Mouse (Mus musculus): ENCODE measurements around the gene D630045J12Rik. TPM values are rescaled to one million over a fixed set of nuclear protein-coding genes. Genes with fewer than 3 reads are reported as not detected.

The D630045J12Rik gene
- polyA plus RNA-seq, 1 experiment from 2014 or later: 6.2 TPM

DNA sequence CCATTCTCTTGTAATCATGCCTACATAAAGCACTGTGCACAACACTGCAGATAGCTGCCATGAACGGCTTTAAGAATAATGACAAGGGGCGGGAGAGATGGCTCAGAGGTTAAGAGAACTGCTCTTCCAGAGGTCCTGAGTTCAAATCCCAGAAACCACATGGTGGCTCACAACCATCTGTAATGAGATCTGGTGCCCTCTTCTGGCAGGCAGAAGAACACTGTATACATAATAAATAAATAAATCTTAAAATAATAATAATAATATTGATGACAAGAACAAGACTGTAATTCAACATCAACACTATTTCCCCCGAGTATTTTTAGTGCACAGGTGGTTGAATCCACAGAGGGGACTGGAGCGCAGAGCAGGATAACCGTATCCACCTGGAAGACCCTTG, 97.6 kb downstream of the D630045J12Rik start:
- Histone ChIP-seq H3K27me3 (no peaks in the 10 kb centered on the region), H3K9ac (no peak overlapping the region), H3K4me3 (replicated peaks) (no peak overlapping the region), H3K9me3 (replicated peaks) (no peaks in the 10 kb centered on the region), H3K36me3 (0 out of 2 replicates have a peak, but pooled peaks cover 14% of the 10 kb centered on the region), H3K27ac (replicated peaks) (no peak overlapping the region), H3K4me1 (peaks cover 7% of the 10 kb centered on the region; the same call in 1 of the 2 replicates), H3K4me2 (replicated peaks) (no peak overlapping the region)
- 90% methylated on average over 5 of the region's 5 CpGs for WGBS
- no peak for ATAC-seq (ENCODE audit: insufficient number of reproducible peaks, low FRiP score, low TSS enrichment, low read depth)

- Histone ChIP-seq H3K9me3 (replicated peaks) (no peaks in the 10 kb centered on the region), H3K4me1 (no peaks in the 10 kb centered on the region), H3K27ac (replicated peaks) (no peak overlapping the region), H3K4me2 (replicated peaks) (no peak overlapping the region), H3K9ac (no peak overlapping the region), H3K27me3 (no peaks in the 10 kb centered on the region), H3K36me3 (peaks cover 21% of the 10 kb centered on the region; the same call in 1 of the 2 replicates), H3K4me3 (replicated peaks) (no peak overlapping the region)
- 86% methylated on average over 11 of the region's 11 CpGs for WGBS
- no peak for ATAC-seq (ENCODE audit: insufficient number of reproducible peaks, low FRiP score, low TSS enrichment, low read depth)
Observed at GRCm38 (mm10) chr6:38152305-38152704, 101.5 kb downstream of the D630045J12Rik start.

DNA sequence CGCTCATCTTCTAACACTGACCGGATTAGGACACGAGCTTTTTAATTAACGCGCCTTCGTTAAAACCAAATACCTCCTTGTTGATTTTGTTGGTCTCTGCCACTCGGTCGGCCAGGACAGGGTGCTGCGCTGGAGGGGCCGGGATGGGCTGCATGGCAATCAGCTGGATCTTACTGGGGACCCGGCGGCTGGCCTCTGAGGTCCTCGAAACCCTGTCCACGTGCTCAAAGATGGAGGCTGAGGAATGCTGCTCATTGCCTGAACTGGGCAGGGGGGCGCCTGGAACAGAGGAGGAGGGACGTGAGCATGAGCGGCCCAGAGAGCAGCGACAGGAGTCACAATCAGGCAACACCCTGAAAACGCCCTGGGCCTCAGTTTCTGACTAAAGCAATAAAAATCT, 104.3 kb downstream of the D630045J12Rik start:
- Histone ChIP-seq H3K4me2 (replicated peaks) (no peak overlapping the region), H3K36me3 (peaks cover 18% of the 10 kb centered on the region), H3K27ac (replicated peaks) (no peak overlapping the region), H3K9ac (no peak overlapping the region), H3K4me1 (peaks cover 11% of the 10 kb centered on the region), H3K4me3 (replicated peaks) (no peak overlapping the region), H3K27me3 (no peaks in the 10 kb centered on the region), H3K9me3 (replicated peaks) (no peaks in the 10 kb centered on the region)
- ATAC-seq (ENCODE audit: insufficient number of reproducible peaks, low FRiP score, low TSS enrichment, low read depth): no peak
- WGBS: 85% methylated on average over 19 of the region's 19 CpGs

GRCm38 (mm10) chr6:38148626-38149025, 105.2 kb downstream of the D630045J12Rik start:
- Histone ChIP-seq H3K9me3 (replicated peaks) (no peaks in the 10 kb centered on the region), H3K27ac (replicated peaks) (no peak overlapping the region), H3K36me3 (peaks cover 18% of the 10 kb centered on the region), H3K27me3 (no peaks in the 10 kb centered on the region), H3K9ac (no peak overlapping the region), H3K4me1 (peaks cover 19% of the 10 kb centered on the region), H3K4me3 (replicated peaks) (no peak overlapping the region), H3K4me2 (replicated peaks) (no peak overlapping the region)
- no peak for ATAC-seq (ENCODE audit: insufficient number of reproducible peaks, low FRiP score, low TSS enrichment, low read depth)
- 90% methylated on average over 10 of the region's 10 CpGs for WGBS

- H3K4me1 ChIP-seq: peaks cover 22% of the 10 kb centered on the region
- H3K4me2 ChIP-seq (replicated peaks): no peak overlapping the region
- no peak for ATAC-seq (ENCODE audit: insufficient number of reproducible peaks, low FRiP score, low TSS enrichment, low read depth)
- H3K9ac ChIP-seq: no peak overlapping the region
- H3K9me3 ChIP-seq (replicated peaks): no peaks in the 10 kb centered on the region
- H3K4me3 ChIP-seq (replicated peaks): no peak overlapping the region
- H3K36me3 ChIP-seq: peaks cover 21% of the 10 kb centered on the region
- H3K27me3 ChIP-seq: no peaks in the 10 kb centered on the region
- no peak overlapping the region for H3K27ac ChIP-seq (replicated peaks)
- WGBS: 75% methylated on average over 5 of the region's 5 CpGs
Observed at GRCm38 (mm10) chr6:38147301-38147700, 106.5 kb downstream of the D630045J12Rik start.

DNA sequence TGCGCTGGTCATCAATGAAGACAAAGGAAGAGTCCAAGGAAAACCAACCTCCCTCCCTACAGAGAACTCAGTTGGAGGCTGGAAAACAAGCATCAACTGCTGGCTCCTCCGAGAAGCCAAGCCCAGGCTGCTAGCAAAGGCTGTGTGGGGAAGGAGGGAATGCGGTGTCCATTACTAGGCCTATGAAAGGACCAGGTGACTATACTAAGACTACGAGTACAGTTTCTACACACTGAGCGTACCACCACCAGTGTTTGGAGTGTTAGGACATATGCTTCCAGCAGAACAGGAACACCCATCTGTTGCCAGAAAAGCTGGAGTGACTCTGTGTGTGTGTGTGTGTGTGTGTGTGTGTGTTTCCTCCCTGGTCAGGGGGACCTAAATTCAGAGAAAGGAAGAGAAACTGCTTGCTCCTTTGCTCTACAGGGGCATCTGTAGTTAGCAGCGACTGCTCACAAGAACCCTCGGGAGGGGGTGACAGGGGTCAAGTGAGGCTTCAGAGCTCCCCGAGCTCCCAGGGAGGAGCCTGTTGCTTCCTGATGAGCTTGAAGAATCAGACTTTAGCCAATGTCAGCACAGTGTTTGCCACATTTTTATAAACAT, 108.2 kb downstream of the D630045J12Rik start:
- no peak overlapping the region for H3K4me2 ChIP-seq (replicated peaks)
- WGBS: 60% methylated on average over 8 of the region's 8 CpGs
- H3K27me3 ChIP-seq: no peaks in the 10 kb centered on the region
- H3K4me1 ChIP-seq: peaks cover 22% of the 10 kb centered on the region
- peaks cover 22% of the 10 kb centered on the region for H3K36me3 ChIP-seq
- H3K4me3 ChIP-seq (replicated peaks): no peak overlapping the region
- no peak for ATAC-seq (ENCODE audit: insufficient number of reproducible peaks, low FRiP score, low TSS enrichment, low read depth)
- H3K9me3 ChIP-seq (replicated peaks): no peaks in the 10 kb centered on the region
- no peak overlapping the region for H3K9ac ChIP-seq
- H3K27ac ChIP-seq (replicated peaks): peak overlapping the region; percentile 82

DNA sequence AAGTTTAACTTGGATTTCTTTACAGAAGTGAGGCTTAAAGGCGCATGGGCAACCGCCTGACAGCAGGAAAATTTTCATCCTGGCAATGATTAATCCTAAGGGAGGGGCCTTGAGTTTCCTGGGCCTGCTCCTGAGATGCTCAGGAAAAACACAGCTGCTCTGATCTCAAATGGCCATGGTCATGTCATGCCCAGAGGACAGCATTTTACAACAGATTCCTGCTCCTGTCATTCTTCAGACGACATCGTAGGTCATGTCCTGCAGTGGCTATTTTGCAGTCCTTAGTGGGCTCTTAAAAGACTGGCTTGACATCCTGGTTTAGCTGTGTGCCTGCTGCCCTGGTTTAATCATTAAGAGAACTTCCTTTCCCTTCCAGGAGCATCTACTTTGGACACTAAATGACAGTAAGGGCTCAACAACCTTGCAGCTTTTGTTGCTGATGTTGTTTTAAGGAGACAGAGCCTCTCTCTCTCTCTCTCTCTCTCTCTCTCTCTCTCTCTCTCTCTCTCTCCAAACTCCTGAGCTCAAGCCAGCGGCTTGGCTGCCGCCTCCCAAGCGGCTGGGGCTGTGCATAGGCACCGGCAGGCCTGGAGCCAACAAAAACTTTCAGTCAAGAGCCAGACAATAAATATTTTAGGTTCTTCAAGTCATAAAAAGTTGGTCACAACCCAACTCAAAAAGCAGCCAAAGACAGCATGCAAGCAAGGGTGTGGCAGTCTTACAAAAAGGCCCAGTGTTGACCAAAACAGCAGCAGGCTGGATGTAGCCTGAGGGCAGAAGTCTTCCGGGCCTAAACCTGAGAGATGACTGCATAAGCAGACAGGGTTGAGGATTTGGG, 109.4 kb downstream of the D630045J12Rik start:
- H3K36me3 ChIP-seq: peaks cover 20% of the 10 kb centered on the region
- peak overlapping the region; percentile 82 for H3K27ac ChIP-seq (replicated peaks)
- no peaks in the 10 kb centered on the region for H3K9me3 ChIP-seq (replicated peaks)
- H3K27me3 ChIP-seq: no peaks in the 10 kb centered on the region
- H3K4me1 ChIP-seq: peaks cover 22% of the 10 kb centered on the region
- no peak overlapping the region for H3K4me2 ChIP-seq (replicated peaks)
- WGBS: 29% methylated on average over 9 of the region's 9 CpGs
- peak; percentile 75 for ATAC-seq (ENCODE audit: insufficient number of reproducible peaks, low FRiP score, low TSS enrichment, low read depth)
- no peak overlapping the region for H3K4me3 ChIP-seq (replicated peaks)
- H3K9ac ChIP-seq: no peak overlapping the region

GRCm38 (mm10) chr6:38140402-38140801, 113.4 kb downstream of the D630045J12Rik start:
- WGBS: 89% methylated on average over 9 of the region's 9 CpGs
- no peaks in the 10 kb centered on the region for H3K27me3 ChIP-seq
- no peak overlapping the region for H3K4me2 ChIP-seq (replicated peaks)
- peaks cover 15% of the 10 kb centered on the region; the same call in 1 of the 2 replicates for H3K36me3 ChIP-seq
- H3K9ac ChIP-seq: no peak overlapping the region
- no peak for ATAC-seq (ENCODE audit: insufficient number of reproducible peaks, low FRiP score, low TSS enrichment, low read depth)
- no peak overlapping the region for H3K27ac ChIP-seq (replicated peaks)
- no peak overlapping the region for H3K4me3 ChIP-seq (replicated peaks)
- H3K4me1 ChIP-seq: peaks cover 19% of the 10 kb centered on the region
- H3K9me3 ChIP-seq (replicated peaks): no peaks in the 10 kb centered on the region

- no peak overlapping the region for H3K4me3 ChIP-seq (replicated peaks)
- H3K27me3 ChIP-seq: no peaks in the 10 kb centered on the region
- ATAC-seq (ENCODE audit: insufficient number of reproducible peaks, low FRiP score, low TSS enrichment, low read depth): no peak
- H3K9me3 ChIP-seq (replicated peaks): no peaks in the 10 kb centered on the region
- H3K4me2 ChIP-seq (replicated peaks): no peak overlapping the region
- peaks cover 23% of the 10 kb centered on the region; the same call in 1 of the 2 replicates for H3K36me3 ChIP-seq
- 86% methylated on average over 3 of the region's 3 CpGs for WGBS
- no peak overlapping the region for H3K9ac ChIP-seq
- peaks cover 8% of the 10 kb centered on the region for H3K4me1 ChIP-seq
- H3K27ac ChIP-seq (replicated peaks): no peak overlapping the region
Observed at GRCm38 (mm10) chr6:38139086-38139485, 114.7 kb downstream of the D630045J12Rik start.

- no peak overlapping the region for H3K27ac ChIP-seq (replicated peaks)
- H3K36me3 ChIP-seq: peaks cover 27% of the 10 kb centered on the region
- no peak overlapping the region for H3K4me2 ChIP-seq (replicated peaks)
- 0 out of 2 replicates have a peak, but pooled peaks cover 3% of the 10 kb centered on the region for H3K4me1 ChIP-seq
- no peak overlapping the region for H3K4me3 ChIP-seq (replicated peaks)
- H3K27me3 ChIP-seq: no peaks in the 10 kb centered on the region
- WGBS: 84% methylated on average over 8 of the region's 8 CpGs
- H3K9ac ChIP-seq: no peak overlapping the region
- ATAC-seq (ENCODE audit: insufficient number of reproducible peaks, low FRiP score, low TSS enrichment, low read depth): no peak
- H3K9me3 ChIP-seq (replicated peaks): no peaks in the 10 kb centered on the region
Observed at GRCm38 (mm10) chr6:38134806-38135559, 118.8 kb downstream of the D630045J12Rik start.

GRCm38 (mm10) chr6:38131801-38132231, 122.0 kb downstream of the D630045J12Rik start:
- Histone ChIP-seq H3K4me1 (0 out of 2 replicates have a peak, but pooled peaks cover 3% of the 10 kb centered on the region), H3K27me3 (no peaks in the 10 kb centered on the region), H3K9me3 (replicated peaks) (no peaks in the 10 kb centered on the region), H3K36me3 (peaks cover 44% of the 10 kb centered on the region), H3K9ac (no peak overlapping the region), H3K4me3 (replicated peaks) (no peak overlapping the region), H3K4me2 (replicated peaks) (no peak overlapping the region), H3K27ac (replicated peaks) (peak overlapping the region; percentile 22; the same call in 1 of the 2 replicates)
- ATAC-seq (ENCODE audit: insufficient number of reproducible peaks, low FRiP score, low TSS enrichment, low read depth): peak; percentile 51; the same call in 1 of the 2 replicates
- 70% methylated on average over 4 of the region's 4 CpGs for WGBS
